Mouse (Mus musculus) myocyte (in vitro differentiated cells): ENCODE data around the gene Art3. TPM values are rescaled to one million over a fixed set of nuclear protein-coding genes. Genes with fewer than 3 reads are reported as not detected.

Experiments used
- H3K27me3 ChIP-seq: one replicate; pipeline ENCODE4 v1.6.1; 2011; ENCODE audit not compliant: control insufficient read depth, insufficient read depth, insufficient read length
- H3K36me3 ChIP-seq: one replicate; pipeline ENCODE4 v1.6.1; 2011; ENCODE audit not compliant: control insufficient read depth, insufficient read depth
- H3K4me2 ChIP-seq: one replicate; pipeline ENCODE4 v1.6.1; 2011; ENCODE audit warnings: low read depth, control low read depth
- H3K4me3 ChIP-seq: one replicate; pipeline ENCODE4 v1.5.1; 2011; ENCODE audit warnings: mild to moderate bottlenecking, control low read depth, moderate library complexity
- H3K79me2 ChIP-seq: one replicate; pipeline ENCODE4 v1.6.1; 2011; ENCODE audit not compliant: control insufficient read depth, insufficient read depth
- H3ac ChIP-seq: one replicate; pipeline ENCODE4 v1.6.1; 2011; ENCODE audit not compliant: control insufficient read depth, insufficient read length
- CEBPB ChIP-seq: IDR thresholded peaks from 2 replicates; pipeline ENCODE4 v1.6.1; 2011; ENCODE audit warnings: mild to moderate bottlenecking, moderate library complexity; ENCODE audit not compliant: poor library complexity, insufficient read depth, severe bottlenecking
- E2F4 ChIP-seq: IDR thresholded peaks from one replicate; pipeline ENCODE4 v1.6.1; 2011; ENCODE audit warnings: mild to moderate bottlenecking, control low read depth, moderate library complexity; ENCODE audit not compliant: insufficient read depth
- MAX ChIP-seq: IDR thresholded peaks from one replicate; pipeline ENCODE4 v1.6.1; 2011; ENCODE audit warnings: low read depth, mild to moderate bottlenecking, control low read depth
- MYOD1 ChIP-seq, 3 experiments: IDR thresholded peaks; one replicate each; pipeline ENCODE4 v1.6.1; 2011; ENCODE audit warnings: control low read depth in 2 of 3, low read depth in 2 of 3, mild to moderate bottlenecking in 2 of 3, moderate library complexity in 1 of 3; ENCODE audit not compliant: insufficient read length in 2 of 3, control insufficient read depth in 1 of 3
- MYOG ChIP-seq, 3 experiments: IDR thresholded peaks; one replicate each; pipeline ENCODE4 v1.6.1; 2011; ENCODE audit warnings: control low read depth in 2 of 3, low read depth in 2 of 3, mild to moderate bottlenecking in 2 of 3; ENCODE audit not compliant: insufficient read length in 2 of 3, control insufficient read depth in 1 of 3, insufficient read depth in 1 of 3
- POLR2A ChIP-seq: IDR thresholded peaks from one replicate; pipeline ENCODE4 v1.6.1; 2011; ENCODE audit warnings: low read depth, mild to moderate bottlenecking, control low read depth, moderate library complexity; ENCODE audit not compliant: insufficient read length
- POLR2AphosphoS2 ChIP-seq: IDR thresholded peaks from one replicate; pipeline ENCODE4 v1.6.1; 2011; ENCODE audit warnings: low read depth, control low read depth; ENCODE audit not compliant: insufficient read length
- REST ChIP-seq: IDR thresholded peaks from one replicate; pipeline ENCODE4 v1.6.1; 2011; ENCODE audit warnings: mild to moderate bottlenecking, control low read depth, moderate library complexity; ENCODE audit not compliant: insufficient read depth, insufficient read length
- SRF ChIP-seq: IDR thresholded peaks from one replicate; pipeline ENCODE4 v1.6.1; 2011; ENCODE audit warnings: low read depth; ENCODE audit not compliant: control insufficient read depth, insufficient read length
- TCF12 ChIP-seq: IDR thresholded peaks from one replicate; pipeline ENCODE4 v1.6.1; 2011; ENCODE audit warnings: mild to moderate bottlenecking, control low read depth; ENCODE audit not compliant: poor library complexity, insufficient read depth, severe bottlenecking
- TCF3 ChIP-seq: IDR thresholded peaks from one replicate; pipeline ENCODE4 v1.6.1; 2011; ENCODE audit warnings: low read depth, control low read depth; ENCODE audit not compliant: insufficient read length
- USF1 ChIP-seq: IDR thresholded peaks from one replicate; pipeline ENCODE4 v1.6.1; 2011; ENCODE audit warnings: low read depth, mild to moderate bottlenecking, control low read depth, moderate library complexity
- polyA plus RNA-seq: library from polyadenylated mRNA; unstranded; fragments of >200 nt; fragmentation: generic; extraction: Trizol; gene quantifications from one replicate; pipeline ENCODE4 v1.2.1, GENCODE M21; 2012; ENCODE audit warnings: missing spikeins

Art3 gene
- polyA plus RNA-seq, 1 experiment, result 3.8 TPM

DNA sequence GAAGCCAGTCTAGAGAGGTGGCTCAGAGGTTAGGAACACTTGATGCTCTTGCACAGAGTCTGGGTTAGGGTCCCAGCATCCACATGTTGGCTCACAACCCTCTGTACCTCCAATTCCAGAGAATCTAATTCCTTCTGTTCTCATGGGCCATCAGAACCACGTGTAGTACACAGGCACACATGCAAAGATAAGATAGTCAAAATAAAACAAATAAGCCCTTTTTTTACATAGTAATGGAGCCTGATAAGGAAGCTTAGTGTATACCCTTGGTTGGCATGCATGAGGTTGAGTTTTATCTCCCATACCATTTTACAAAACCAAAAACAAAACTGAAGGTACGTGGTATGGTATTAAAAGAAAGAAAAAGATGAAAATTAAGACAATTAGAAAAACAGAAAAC is 125.8 kb downstream of the Art3 start:
- Histone ChIP-seq H3K27me3 (no peaks in the 10 kb centered on the region), H3K36me3 (peaks cover 43% of the 10 kb centered on the region), H3K79me2 (no peaks in the 10 kb centered on the region), H3ac (no peak overlapping the region), H3K4me3 (no peak overlapping the region), H3K4me2 (no peak overlapping the region)
- TF ChIP-seq REST, result no peak
- TF ChIP-seq SRF, result no peak
- no peak for TF ChIP-seq E2F4
- TF ChIP-seq TCF3, result no peak
- TF ChIP-seq USF1, result no peak
- no peak for TF ChIP-seq POLR2A
- TF ChIP-seq POLR2AphosphoS2, result no peak
- TF ChIP-seq MYOG (IDR thresholded peaks at IDR 0.05; ENCODE audit: control insufficient read depth in 1 of 3, insufficient read depth in 1 of 3, insufficient read length in 2 of 3, low read depth in 2 of 3), result no peak
- no peak for TF ChIP-seq MAX
- no peak for TF ChIP-seq CEBPB

- TF ChIP-seq MYOG (IDR thresholded peaks at IDR 0.05; ENCODE audit: control insufficient read depth in 1 of 3, insufficient read depth in 1 of 3, insufficient read length in 2 of 3, low read depth in 2 of 3) (no peak), TCF12 (no peak), POLR2AphosphoS2 (no peak), MAX (no peak), CEBPB (no peak), USF1 (no peak), SRF (no peak), MYOD1 (IDR thresholded peaks at IDR 0.05; ENCODE audit: control insufficient read depth in 1 of 3, insufficient read length in 2 of 3, low read depth in 2 of 3) (no peak), REST (no peak), POLR2A (no peak), TCF3 (no peak), E2F4 (no peak)
- H3K36me3 ChIP-seq, result peaks cover 30% of the 10 kb centered on the region
- no peak overlapping the region for H3K4me3 ChIP-seq
Observed at GRCm38 (mm10) chr5:92458726-92459125, 127.1 kb downstream of the Art3 start.

DNA sequence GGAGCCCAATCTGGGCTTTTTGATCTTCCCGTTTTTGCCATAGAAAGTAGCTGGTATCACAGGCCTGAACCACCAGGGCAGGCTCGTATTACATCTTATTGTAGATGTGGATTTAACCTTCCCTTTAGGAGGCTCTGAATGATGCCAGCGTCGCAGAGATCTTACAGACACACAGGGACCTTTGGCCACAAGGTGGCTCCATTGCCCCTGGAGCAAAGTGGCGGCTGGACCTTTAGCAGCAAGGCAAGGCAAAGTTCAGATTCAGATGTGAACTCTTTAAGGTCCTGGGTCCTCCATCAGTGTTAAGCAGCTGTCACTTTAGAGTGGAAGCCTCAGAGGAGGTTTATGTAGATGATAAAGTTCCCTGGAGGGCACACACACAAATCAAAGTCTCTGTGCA is 129.7 kb downstream of the Art3 start:
- peaks cover 23% of the 10 kb centered on the region for H3K36me3 ChIP-seq
- no peaks in the 10 kb centered on the region for H3K27me3 ChIP-seq
- H3ac ChIP-seq, result no peak overlapping the region
- TF ChIP-seq POLR2A (no peak), MAX (no peak), CEBPB (no peak), USF1 (no peak), POLR2AphosphoS2 (no peak), TCF12 (no peak), TCF3 (no peak), REST (no peak), SRF (no peak), E2F4 (no peak), MYOG (IDR thresholded peaks at IDR 0.05; ENCODE audit: control insufficient read depth in 1 of 3, insufficient read depth in 1 of 3, insufficient read length in 2 of 3, low read depth in 2 of 3) (no peak), MYOD1 (IDR thresholded peaks at IDR 0.05; ENCODE audit: control insufficient read depth in 1 of 3, insufficient read length in 2 of 3, low read depth in 2 of 3) (no peak)
- peaks cover 4% of the 10 kb centered on the region for H3K79me2 ChIP-seq
- no peak overlapping the region for H3K4me2 ChIP-seq
- no peak overlapping the region for H3K4me3 ChIP-seq

More at GRCm38 (mm10) chr5:92458726-92459125, 127.1 kb downstream of the Art3 start:
- Histone ChIP-seq H3ac (no peak overlapping the region), H3K4me2 (no peak overlapping the region), H3K27me3 (no peaks in the 10 kb centered on the region), H3K79me2 (no peaks in the 10 kb centered on the region)

Other genes with a start within 250 kb of the Art3 start
- 25.8 TPM for gene G3bp2, start 248.1 kb upstream of the Art3 start, polyA plus RNA-seq
- gene Uso1, start 193.9 kb upstream of the Art3 start, polyA plus RNA-seq, result 55.2 TPM
- gene U90926, start 116.4 kb upstream of the Art3 start, polyA plus RNA-seq, result not detected
- 0.18 TPM for gene Ppef2, start 75.5 kb upstream of the Art3 start, polyA plus RNA-seq
- gene Naaa, start 53.7 kb upstream of the Art3 start, polyA plus RNA-seq, result 6.2 TPM
- gene Sdad1, start 21.3 kb upstream of the Art3 start, polyA plus RNA-seq, result 7.5 TPM
- gene Cxcl9, start 3.7 kb upstream of the Art3 start, polyA plus RNA-seq, result 0.02 TPM
- gene Cxcl10, start 17.1 kb downstream of the Art3 start, polyA plus RNA-seq, result 0.62 TPM
- 11.0 TPM for gene Nup54, start 103.4 kb downstream of the Art3 start, polyA plus RNA-seq
- 46.6 TPM for gene Scarb2, start 175.0 kb downstream of the Art3 start, polyA plus RNA-seq
- gene Fam47e, start 223.2 kb downstream of the Art3 start, polyA plus RNA-seq, result not detected